Mouse (Mus musculus): ENCODE data around the gene Poldip3. TPM values are rescaled to one million over a fixed set of nuclear protein-coding genes. Genes with fewer than 3 reads are reported as not detected.

Poldip3 gene
- total and polyA plus RNA-seq, 2 experiments from 2014 or later: 100 to 103 TPM

- no peak overlapping the region for H3K4me3 ChIP-seq (ENCODE audit: low read depth, low read length)
- WGBS: 95% methylated on average over 6 of the region's 6 CpGs
- no peaks in the 10 kb centered on the region for H3K4me1 ChIP-seq (ENCODE audit: insufficient read depth)
- DNase-seq (no peak), ATAC-seq (no peak)
- H3K27me3 ChIP-seq (ENCODE audit: insufficient read depth, low read length): no peaks in the 10 kb centered on the region
- H3K9ac ChIP-seq: no peak overlapping the region
- H3K27ac ChIP-seq (ENCODE audit: low read depth, low read length): no peak overlapping the region
- no peaks in the 10 kb centered on the region for H3K9me3 ChIP-seq (ENCODE audit: low read length)
- peaks cover 47% of the 10 kb centered on the region for H3K36me3 ChIP-seq (ENCODE audit: insufficient read depth)
- TF ChIP-seq CTCF (IDR thresholded peaks at IDR 0.05; ENCODE audit: low read depth): no peak
- H3K4me2 ChIP-seq (ENCODE audit: low read depth): no peak overlapping the region
These were observed 8.5 kb upstream of the Poldip3 start for GRCm38 (mm10) chr15:83157667-83158064.

- peaks cover 43% of the 10 kb centered on the region for H3K36me3 ChIP-seq (ENCODE audit: insufficient read depth)
- H3K4me3 ChIP-seq (ENCODE audit: low read depth, low read length): no peak overlapping the region
- no peak for DNase-seq
- no peak; the same call in 1 of the 2 replicates for ATAC-seq
- H3K9ac ChIP-seq: no peak overlapping the region
- H3K4me2 ChIP-seq (ENCODE audit: low read depth): no peak overlapping the region
- TF ChIP-seq CTCF (IDR thresholded peaks at IDR 0.05; ENCODE audit: low read depth): peak; percentile 67
- no peaks in the 10 kb centered on the region for H3K27me3 ChIP-seq (ENCODE audit: insufficient read depth, low read length)
- WGBS: 72% methylated on average over 11 of the region's 11 CpGs
- no peaks in the 10 kb centered on the region for H3K4me1 ChIP-seq (ENCODE audit: insufficient read depth)
- no peak overlapping the region for H3K27ac ChIP-seq (ENCODE audit: low read depth, low read length)
- H3K9me3 ChIP-seq (ENCODE audit: low read length): no peaks in the 10 kb centered on the region
These were observed 7.9 kb upstream of the Poldip3 start for GRCm38 (mm10) chr15:83156929-83157666.

GRCm38 (mm10) chr15:83155672-83156419, 6.7 kb upstream of the Poldip3 start:
- no peak for ATAC-seq
- WGBS: 89% methylated on average over 6 of the region's 6 CpGs
- no peak overlapping the region for H3K4me2 ChIP-seq (ENCODE audit: low read depth)
- H3K9ac ChIP-seq: no peak overlapping the region
- H3K4me3 ChIP-seq (ENCODE audit: low read depth, low read length): no peak overlapping the region
- no peak for TF ChIP-seq CTCF (IDR thresholded peaks at IDR 0.05; ENCODE audit: low read depth)
- no peaks in the 10 kb centered on the region for H3K4me1 ChIP-seq (ENCODE audit: insufficient read depth)
- peaks cover 35% of the 10 kb centered on the region for H3K36me3 ChIP-seq (ENCODE audit: insufficient read depth)
- no peaks in the 10 kb centered on the region for H3K9me3 ChIP-seq (ENCODE audit: low read length)
- no peaks in the 10 kb centered on the region for H3K27me3 ChIP-seq (ENCODE audit: insufficient read depth, low read length)
- no peak overlapping the region for H3K27ac ChIP-seq (ENCODE audit: low read depth, low read length)
- no peak for DNase-seq

GRCm38 (mm10) chr15:83154309-83154708, 5.1 kb upstream of the Poldip3 start:
- 96% methylated on average over 7 of the region's 7 CpGs for WGBS
- H3K27ac ChIP-seq (ENCODE audit: low read depth, low read length): no peak overlapping the region
- no peaks in the 10 kb centered on the region for H3K9me3 ChIP-seq (ENCODE audit: low read length)
- no peak for TF ChIP-seq CTCF (IDR thresholded peaks at IDR 0.05; ENCODE audit: low read depth)
- ATAC-seq (no peak), DNase-seq (no peak)
- peaks cover 22% of the 10 kb centered on the region for H3K36me3 ChIP-seq (ENCODE audit: insufficient read depth)
- H3K4me2 ChIP-seq (ENCODE audit: low read depth): no peak overlapping the region
- H3K4me3 ChIP-seq (ENCODE audit: low read depth, low read length): no peak overlapping the region
- no peak overlapping the region for H3K9ac ChIP-seq
- no peaks in the 10 kb centered on the region for H3K4me1 ChIP-seq (ENCODE audit: insufficient read depth)
- H3K27me3 ChIP-seq (ENCODE audit: insufficient read depth, low read length): no peaks in the 10 kb centered on the region

GRCm38 (mm10) chr15:83150694-83151093, 1.5 kb upstream of the Poldip3 start:
- Histone ChIP-seq H3K9me3 (ENCODE audit: low read length) (no peaks in the 10 kb centered on the region), H3K4me1 (ENCODE audit: insufficient read depth) (peaks cover 7% of the 10 kb centered on the region; the same call in 1 of the 2 replicates), H3K27ac (ENCODE audit: low read depth, low read length) (peak overlapping the region; percentile 36; the same call in 1 of the 2 replicates), H3K4me2 (ENCODE audit: low read depth) (no peak overlapping the region), H3K4me3 (ENCODE audit: low read depth, low read length) (no peak overlapping the region), H3K27me3 (ENCODE audit: insufficient read depth, low read length) (no peaks in the 10 kb centered on the region), H3K36me3 (ENCODE audit: insufficient read depth) (peaks cover 8% of the 10 kb centered on the region; the same call in 1 of the 2 replicates), H3K9ac (no peak overlapping the region)
- DNase-seq (no peak), ATAC-seq (no peak)
- TF ChIP-seq CTCF (IDR thresholded peaks at IDR 0.05; ENCODE audit: low read depth): no peak
- 83% methylated on average over 4 of the region's 4 CpGs for WGBS

GRCm38 (mm10) chr15:83150073-83150442, 874 bp upstream of the Poldip3 start:
- H3K27ac ChIP-seq (ENCODE audit: low read depth, low read length): peak overlapping the region; percentile 99
- no peak for DNase-seq
- ATAC-seq: no peak
- no peak for TF ChIP-seq CTCF (IDR thresholded peaks at IDR 0.05; ENCODE audit: low read depth)
- no peaks in the 10 kb centered on the region for H3K9me3 ChIP-seq (ENCODE audit: low read length)
- H3K4me1 ChIP-seq (ENCODE audit: insufficient read depth): peaks cover 7% of the 10 kb centered on the region; the same call in 1 of the 2 replicates
- peak overlapping the region; percentile 95 for H3K4me3 ChIP-seq (ENCODE audit: low read depth, low read length)
- H3K9ac ChIP-seq: peak overlapping the region; percentile 94
- peak overlapping the region; percentile 45 for H3K4me2 ChIP-seq (ENCODE audit: low read depth)
- peaks cover 8% of the 10 kb centered on the region; the same call in 1 of the 2 replicates for H3K36me3 ChIP-seq (ENCODE audit: insufficient read depth)
- H3K27me3 ChIP-seq (ENCODE audit: insufficient read depth, low read length): no peaks in the 10 kb centered on the region
- 27% methylated on average over 3 of the region's 3 CpGs for WGBS

- TF ChIP-seq CTCF (IDR thresholded peaks at IDR 0.05; ENCODE audit: low read depth): peak; percentile 23; the same call in 1 of the 2 replicates
- no peak for DNase-seq
These were observed 386 bp downstream of the Poldip3 start for GRCm38 (mm10) chr15:83148801-83149195.

More at GRCm38 (mm10) chr15:83148801-83149195, 386 bp downstream of the Poldip3 start:
- Histone ChIP-seq H3K4me2 (ENCODE audit: low read depth) (peak overlapping the region; percentile 73), H3K9me3 (ENCODE audit: low read length) (no peaks in the 10 kb centered on the region), H3K27ac (ENCODE audit: low read depth, low read length) (peak overlapping the region; percentile 99), H3K27me3 (ENCODE audit: insufficient read depth, low read length) (no peaks in the 10 kb centered on the region), H3K4me1 (ENCODE audit: insufficient read depth) (peaks cover 7% of the 10 kb centered on the region; the same call in 1 of the 2 replicates), H3K9ac (peak overlapping the region; percentile 94), H3K36me3 (ENCODE audit: insufficient read depth) (peaks cover 11% of the 10 kb centered on the region; the same call in 1 of the 2 replicates), H3K4me3 (ENCODE audit: low read depth, low read length) (peak overlapping the region; percentile 95)
- under 1% methylated on average over 23 of the region's 41 CpGs for WGBS
- peak; percentile 70 for ATAC-seq

Data from forebrain, postnatal 0 days (tissue).